Mouse (Mus musculus) CH12.LX (cell line): ENCODE data around the gene Abi3bp. TPM values are rescaled to one million over a fixed set of nuclear protein-coding genes. Genes with fewer than 3 reads are reported as not detected.

Experiments
- DNase-seq: peaks from one replicate; pipeline ENCODE4 v3.0.0-alpha.2; 2013; ENCODE audit errors: extremely low read depth
- H3K27ac ChIP-seq: 2 replicates; pipeline ENCODE4 v1.5.1; 2012; ENCODE audit warnings: low read depth, mild to moderate bottlenecking, control low read depth, moderate library complexity; ENCODE audit not compliant: insufficient read depth
- H3K27me3 ChIP-seq: replicated peaks from 2 replicates; pipeline ENCODE3; 2012; ENCODE audit warnings: inconsistent platforms
- H3K36me3 ChIP-seq, 2 experiments: replicated peaks in 1 of 2; 2 replicates each; pipeline versions ENCODE3 to v1.6.1; 2012; ENCODE audit warnings: inconsistent platforms in 1 of 2, low read length in 1 of 2, mild to moderate bottlenecking in 1 of 2, mixed read lengths in 1 of 2, moderate library complexity in 1 of 2; ENCODE audit not compliant: control insufficient read depth in 1 of 2, insufficient read depth in 1 of 2
- H3K4me1 ChIP-seq, 2 experiments: 2 replicates each; pipeline ENCODE4 v1.6.1; 2012; ENCODE audit warnings: inconsistent platforms in 1 of 2, moderate library complexity in 1 of 2; ENCODE audit not compliant: insufficient read depth in 2 of 2, control insufficient read depth in 1 of 2
- H3K4me2 ChIP-seq: 2 replicates; pipeline ENCODE4 v1.6.1; 2012; ENCODE audit warnings: low read depth, mild to moderate bottlenecking, control low read depth; ENCODE audit not compliant: poor library complexity, insufficient read depth, severe bottlenecking
- H3K4me3 ChIP-seq, 3 experiments: fragments of 150-350 bp in 1 of 3; sonication (generic) in 1 of 3; replicated peaks in 1 of 3; 2 replicates each; pipeline versions ENCODE3 to v1.5.1; 2011 to 2012; ENCODE audit warnings: low read depth in 2 of 3, low read length in 2 of 3, mild to moderate bottlenecking in 2 of 3, moderate library complexity in 2 of 3, control low read depth in 1 of 3, improper control_type of control experiment in 1 of 3, inconsistent platforms in 1 of 3, mixed read lengths in 1 of 3; ENCODE audit not compliant: poor library complexity in 1 of 3
- H3K79me2 ChIP-seq: replicated peaks from 2 replicates; pipeline ENCODE4 v1.6.1; 2012; ENCODE audit warnings: mild to moderate bottlenecking, moderate library complexity; ENCODE audit not compliant: control insufficient read depth, poor library complexity, insufficient read depth, severe bottlenecking; ENCODE audit errors: extremely low read depth
- H3K9ac ChIP-seq: 2 replicates; pipeline ENCODE4 v1.6.1; 2012; ENCODE audit warnings: low read depth, mild to moderate bottlenecking, control low read depth, moderate library complexity; ENCODE audit not compliant: insufficient read depth
- H3K9me3 ChIP-seq: replicated peaks from 2 replicates; pipeline ENCODE3; 2012; ENCODE audit warnings: low read length, inconsistent platforms, mixed read lengths
- BHLHE40 ChIP-seq: IDR thresholded peaks from 2 replicates; pipeline ENCODE4 v1.6.1; 2011; ENCODE audit warnings: mild to moderate bottlenecking, low read depth, low read length, improper control_type of control experiment
- CHD2 ChIP-seq: IDR thresholded peaks from 2 replicates; pipeline ENCODE4 v1.6.1; 2011; ENCODE audit warnings: low read length, improper control_type of control experiment
- CTCF ChIP-seq, 2 experiments: IDR thresholded peaks in 1 of 2; conservative IDR thresholded peaks in 1 of 2; 2 replicates each; pipeline ENCODE4 v1.5.1; 2011 to 2012; ENCODE audit warnings: low read depth in 2 of 2, low read length in 2 of 2, improper control_type of control experiment in 1 of 2, inconsistent platforms in 1 of 2, mild to moderate bottlenecking in 1 of 2, moderate library complexity in 1 of 2
- E2F4 ChIP-seq: IDR thresholded peaks from 2 replicates; pipeline ENCODE4 v1.6.1; 2011; ENCODE audit warnings: low read depth, low read length, improper control_type of control experiment; ENCODE audit not compliant: insufficient replicate concordance
- ETS1 ChIP-seq: conservative IDR thresholded peaks from 2 replicates; pipeline ENCODE4 v1.6.1; 2012; ENCODE audit warnings: low read depth, mild to moderate bottlenecking, inconsistent platforms, low read length, improper control_type of control experiment, moderate library complexity
- GABPA ChIP-seq: IDR thresholded peaks from 2 replicates; pipeline ENCODE4 v1.6.1; 2012; ENCODE audit warnings: low read depth, low read length, improper control_type of control experiment, inconsistent platforms; ENCODE audit not compliant: insufficient replicate concordance
- IRF4 ChIP-seq: IDR thresholded peaks from 2 replicates; pipeline ENCODE4 v1.6.1; 2014; ENCODE audit warnings: low read depth, mild to moderate bottlenecking, inconsistent platforms, low read length, improper control_type of control experiment
- JUN ChIP-seq: IDR thresholded peaks from 2 replicates; pipeline ENCODE4 v1.6.1; 2011; ENCODE audit warnings: low read depth, mild to moderate bottlenecking, low read length, improper control_type of control experiment, moderate library complexity; ENCODE audit not compliant: insufficient read depth
- JUND ChIP-seq: conservative IDR thresholded peaks from 2 replicates; pipeline ENCODE4 v1.6.1; 2011; ENCODE audit warnings: low read depth, low read length, improper control_type of control experiment
- KAT2A ChIP-seq: IDR thresholded peaks from 2 replicates; pipeline ENCODE4 v1.6.1; 2012; ENCODE audit warnings: low read length, improper control_type of control experiment, inconsistent platforms; ENCODE audit not compliant: insufficient replicate concordance
- MAFK ChIP-seq: IDR thresholded peaks from 2 replicates; pipeline ENCODE4 v1.6.1; 2011; ENCODE audit warnings: low read length, improper control_type of control experiment; ENCODE audit not compliant: insufficient replicate concordance
- MAX ChIP-seq: IDR thresholded peaks from 2 replicates; pipeline ENCODE4 v1.6.1; 2011; ENCODE audit warnings: low read length, improper control_type of control experiment
- MEF2A ChIP-seq: IDR thresholded peaks from 2 replicates; pipeline ENCODE4 v1.6.1; 2014; ENCODE audit warnings: low read depth, mild to moderate bottlenecking, inconsistent platforms, low read length, improper control_type of control experiment, borderline replicate concordance
- MXI1 ChIP-seq: IDR thresholded peaks from 2 replicates; pipeline ENCODE4 v1.6.1; 2011; ENCODE audit warnings: mild to moderate bottlenecking, low read depth, low read length, improper control_type of control experiment
- MYC ChIP-seq: IDR thresholded peaks from 2 replicates; pipeline ENCODE4 v1.6.1; 2011; ENCODE audit warnings: low read depth, mild to moderate bottlenecking, improper control_type of control experiment, low read length
- NELFE ChIP-seq: IDR thresholded peaks from 2 replicates; pipeline ENCODE4 v1.6.1; 2011; ENCODE audit warnings: low read depth, low read length, improper control_type of control experiment
- NRF1 ChIP-seq: IDR thresholded peaks from 2 replicates; pipeline ENCODE4 v1.6.1; 2014; ENCODE audit warnings: low read depth, mild to moderate bottlenecking, inconsistent platforms, low read length, improper control_type of control experiment, moderate library complexity
- PAX5 ChIP-seq: IDR thresholded peaks from 2 replicates; pipeline ENCODE4 v1.6.1; 2012; ENCODE audit warnings: low read length, inconsistent platforms, mixed read lengths
- POLR2A ChIP-seq: IDR thresholded peaks from 2 replicates; pipeline ENCODE4 v1.6.1; 2011; ENCODE audit warnings: low read depth, mild to moderate bottlenecking, improper control_type of control experiment, low read length
- RAD21 ChIP-seq: IDR thresholded peaks from 2 replicates; pipeline ENCODE4 v1.6.1; 2011; ENCODE audit warnings: low read depth, mild to moderate bottlenecking, low read length, improper control_type of control experiment, moderate library complexity
- RCOR1 ChIP-seq: conservative IDR thresholded peaks from 2 replicates; pipeline ENCODE4 v1.6.1; 2012; ENCODE audit warnings: low read depth, mild to moderate bottlenecking, inconsistent platforms, low read length, improper control_type of control experiment
- SIN3A ChIP-seq: IDR thresholded peaks from 2 replicates; pipeline ENCODE4 v1.6.1; 2012; ENCODE audit warnings: low read length, improper control_type of control experiment, inconsistent platforms
- TBP ChIP-seq: conservative IDR thresholded peaks from 2 replicates; pipeline ENCODE4 v1.6.1; 2011; ENCODE audit warnings: low read depth, low read length, improper control_type of control experiment
- UBTF ChIP-seq: IDR thresholded peaks from 2 replicates; pipeline ENCODE4 v1.6.1; 2012; ENCODE audit warnings: low read depth, mild to moderate bottlenecking, inconsistent platforms, low read length, improper control_type of control experiment, moderate library complexity
- USF1 ChIP-seq: IDR thresholded peaks from 2 replicates; pipeline ENCODE4 v1.6.1; 2014; ENCODE audit warnings: low read depth, mild to moderate bottlenecking, inconsistent platforms, low read length, improper control_type of control experiment
- USF2 ChIP-seq: conservative IDR thresholded peaks from 2 replicates; pipeline ENCODE4 v1.6.1; 2011; ENCODE audit warnings: low read depth, low read length, improper control_type of control experiment
- ZC3H11A ChIP-seq: IDR thresholded peaks from 2 replicates; pipeline ENCODE4 v1.6.1; 2012; ENCODE audit warnings: low read depth, mild to moderate bottlenecking, inconsistent platforms, low read length, improper control_type of control experiment
- ZKSCAN1 ChIP-seq: IDR thresholded peaks from 2 replicates; pipeline ENCODE4 v1.6.1; 2012; ENCODE audit warnings: low read depth, inconsistent platforms, low read length, improper control_type of control experiment, borderline replicate concordance
- ZNF384 ChIP-seq: IDR thresholded peaks from 2 replicates; pipeline ENCODE4 v1.6.1; 2012; ENCODE audit warnings: low read depth, low read length, improper control_type of control experiment, inconsistent platforms
- dilution Hi-C: fragments of 300-500 bp; cut with MboI; formaldehyde crosslinking; loops from 2 replicates; pipeline ENCODE4 v1.14.3; 2020; ENCODE audit warnings: low sequenced_read_pairs; ENCODE audit not compliant: extremely low pct_unique_long_range_greater_than_20kb, extremely low pct_ligation_motif_present
- in situ Hi-C: fragments of 300-500 bp; cut with MboI; formaldehyde crosslinking; loops from 3 replicates; pipeline ENCODE4 v1.14.3; 2019; ENCODE audit warnings: low sequenced_read_pairs, low pct_ligation_motif_present, low pct_unique_long_range_greater_than_20kb, mixed read lengths
- polyA plus RNA-seq: library from polyadenylated mRNA; unstranded; fragments of >175 nt; gene quantifications from 2 replicates; pipeline ENCODE4 v1.2.1, GENCODE M21; 2012; ENCODE audit warnings: low read depth; ENCODE audit not compliant: insufficient read length
- total RNA-seq, 2 experiments: library from RNA; depleted of rRNA; stranded (reverse); fragments of 300-350 nt in 1 of 2; fragments of >200 nt in 1 of 2; gene quantifications; 2 replicates each; pipeline ENCODE4 v1.2.3; 2012 to 2014

Abi3bp gene
- total and polyA plus RNA-seq, 3 experiments = 0.13 TPM; not detected in 2

DNA sequence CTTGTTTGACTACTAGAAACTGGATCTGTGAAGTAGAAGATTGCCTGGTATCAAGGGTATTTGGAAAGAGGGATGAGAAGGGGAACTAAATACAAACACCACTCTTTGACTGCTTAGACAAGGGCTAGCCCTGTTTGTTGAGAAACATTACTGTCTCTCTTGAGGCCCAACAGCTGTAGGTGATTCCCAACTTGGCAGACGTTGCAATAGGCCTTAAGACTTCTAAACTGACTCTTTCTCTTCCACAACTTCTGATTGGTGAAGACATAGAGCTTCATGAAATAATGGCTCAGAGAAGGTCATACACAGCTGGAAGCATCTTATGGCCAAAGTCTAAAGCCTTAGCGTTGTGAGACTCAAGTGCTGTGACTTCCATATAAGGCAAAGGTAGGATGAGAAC lies 26.2 kb upstream of the Abi3bp start:
- DNase-seq = no peak
- in situ Hi-C loops (no loop called here), dilution Hi-C loops (no loop called here)
- no peaks in the 10 kb centered on the region for H3K79me2 ChIP-seq
- H3K27me3 ChIP-seq = no peaks in the 10 kb centered on the region
- no peak overlapping the region for H3K27ac ChIP-seq
- H3K9me3 ChIP-seq = peaks cover 4% of the 10 kb centered on the region
- H3K9ac ChIP-seq = no peak overlapping the region
- TF ChIP-seq MXI1 (no peak), POLR2A (no peak), SIN3A (no peak), MEF2A (no peak), UBTF (no peak), ETS1 (no peak), CHD2 (no peak), USF2 (no peak), ZC3H11A (no peak), RCOR1 (no peak), JUND (no peak), IRF4 (no peak), PAX5 (no peak), E2F4 (no peak), MAX (no peak), TBP (no peak), RAD21 (no peak)
- TF ChIP-seq, all 38 proteins: peak for 0
- Histone ChIP-seq H3K4me2 (no peak overlapping the region), H3K36me3 (no peaks in the 10 kb centered on the region), H3K4me3 (no peak overlapping the region), H3K4me1 (no peaks in the 10 kb centered on the region)

DNA sequence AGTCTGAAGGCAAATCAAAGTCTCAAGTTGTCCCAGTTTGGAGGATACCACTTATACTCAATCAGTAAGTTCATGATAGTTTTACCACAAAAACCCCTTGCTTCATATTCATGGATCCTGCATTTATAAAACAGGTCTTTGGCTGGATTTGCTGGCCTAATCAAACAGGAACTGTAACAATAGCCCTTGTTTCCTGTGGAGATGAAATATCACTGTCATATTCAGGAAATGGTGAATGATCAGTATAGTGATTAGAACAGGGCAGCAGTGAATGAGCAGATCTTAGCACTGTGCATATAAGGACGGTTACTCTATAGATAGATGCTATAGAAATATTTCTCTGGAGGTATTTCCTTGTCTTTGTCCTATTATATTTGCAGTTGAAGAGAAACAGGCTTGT lies 25.8 kb upstream of the Abi3bp start:
- in situ Hi-C loops (no loop called here), dilution Hi-C loops (no loop called here)
- TF ChIP-seq NRF1 = no peak
- no peak for TF ChIP-seq GABPA
- TF ChIP-seq IRF4 = no peak
- no peak for TF ChIP-seq NELFE
- no peak for TF ChIP-seq E2F4
- no peak for TF ChIP-seq ZKSCAN1
- TF ChIP-seq BHLHE40 = no peak
- no peak for TF ChIP-seq MYC
- TF ChIP-seq KAT2A = no peak
- no peak for TF ChIP-seq MAX
- no peak for TF ChIP-seq JUN
- TF ChIP-seq CHD2 = no peak
- TF ChIP-seq CTCF (conservative IDR thresholded peaks at IDR 0.05 in 1 of 2, IDR thresholded peaks at IDR 0.05 in 1 of 2; ENCODE audit: low read depth in 2 of 2, low read length in 2 of 2) = no peak
- TF ChIP-seq PAX5 = no peak
- TF ChIP-seq MAFK = no peak
- TF ChIP-seq RCOR1 = no peak
- no peak for TF ChIP-seq USF1
- no peak for TF ChIP-seq ZNF384
- TF ChIP-seq, all 38 proteins: peak for 0

More for the DNA sequence above, 25.8 kb upstream of the Abi3bp start:
- no peak overlapping the region for H3K9ac ChIP-seq
- H3K27ac ChIP-seq = no peak overlapping the region
- H3K36me3 ChIP-seq = no peaks in the 10 kb centered on the region
- H3K27me3 ChIP-seq = no peaks in the 10 kb centered on the region
- peaks cover 4% of the 10 kb centered on the region for H3K9me3 ChIP-seq
- H3K4me3 ChIP-seq = no peak overlapping the region
- no peak overlapping the region for H3K4me2 ChIP-seq
- H3K4me1 ChIP-seq = no peaks in the 10 kb centered on the region
- H3K79me2 ChIP-seq = no peaks in the 10 kb centered on the region
- DNase-seq = no peak
